Mouse (Mus musculus): ENCODE results near the gene Aff3. TPM values are rescaled to one million over a fixed set of nuclear protein-coding genes. Genes with fewer than 3 reads are reported as not detected.

Aff3 gene
- polyA plus RNA-seq, 1 experiment from 2014 or later = 0.38 TPM

DNA sequence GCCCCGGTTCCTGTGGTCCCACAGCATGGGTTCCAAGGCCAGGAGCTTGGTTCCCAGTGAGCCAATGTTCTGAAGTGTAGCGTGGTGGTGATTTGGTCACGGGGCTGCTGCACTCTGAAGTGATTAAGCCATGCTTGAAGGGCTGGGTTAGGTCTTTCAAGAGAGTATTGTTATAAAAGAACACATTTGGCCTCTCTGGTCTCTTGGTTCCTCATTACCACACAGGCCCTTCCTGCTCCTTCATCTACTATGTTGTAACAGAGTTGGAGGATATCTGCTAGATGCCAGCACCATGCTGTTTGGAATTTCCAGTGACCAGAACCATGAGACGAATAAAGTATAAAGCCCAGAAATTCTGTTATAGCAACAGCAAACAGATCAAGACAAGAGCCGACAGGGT is 431.6 kb downstream of the Aff3 start:
- no peaks in the 10 kb centered on the region for H3K9me3 ChIP-seq (replicated peaks; ENCODE audit: control insufficient read depth, low read length)
- no peak for ATAC-seq (ENCODE audit: low read depth)
- no peak overlapping the region for H3K4me3 ChIP-seq (ENCODE audit: low read depth, low read length)
- H3K4me2 ChIP-seq (ENCODE audit: low read depth, low read length) = no peak overlapping the region
- no peaks in the 10 kb centered on the region for H3K4me1 ChIP-seq (ENCODE audit: control insufficient read depth, low read depth, low read length)
- no peaks in the 10 kb centered on the region for H3K36me3 ChIP-seq (ENCODE audit: control insufficient read depth, insufficient read depth)
- H3K27me3 ChIP-seq (ENCODE audit: control insufficient read depth, insufficient read depth, low read depth, low read length) = no peaks in the 10 kb centered on the region
- no peak overlapping the region for H3K9ac ChIP-seq (ENCODE audit: low read depth, low read length)
- WGBS (ENCODE audit: insufficient replicate concordance) = 63% methylated on average over 5 of the region's 5 CpGs
- no peak overlapping the region for H3K27ac ChIP-seq (ENCODE audit: low read length)

DNA sequence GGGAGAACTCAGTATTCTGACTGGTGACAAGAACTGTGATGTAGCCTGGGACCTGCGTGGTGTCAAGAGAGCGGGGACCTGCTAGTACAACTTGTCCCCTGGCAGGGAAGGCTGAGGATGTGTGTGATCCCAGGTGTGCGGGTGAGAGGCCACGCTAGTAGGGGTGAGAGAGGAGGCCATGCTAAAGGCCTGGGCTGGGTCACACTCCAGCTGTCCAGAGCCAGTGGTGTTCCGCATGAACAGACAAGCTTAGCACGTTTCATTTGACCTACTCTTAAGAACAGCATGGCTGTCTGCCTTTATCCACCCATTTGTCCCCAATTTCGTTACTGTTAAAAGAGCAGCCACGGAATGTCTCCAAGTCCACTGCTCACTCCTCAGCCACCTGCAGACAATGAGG is 434.7 kb downstream of the Aff3 start:
- ATAC-seq (ENCODE audit: low read depth) = no peak
- H3K4me1 ChIP-seq (ENCODE audit: control insufficient read depth, low read depth, low read length) = no peaks in the 10 kb centered on the region
- H3K4me2 ChIP-seq (ENCODE audit: low read depth, low read length) = no peak overlapping the region
- no peak overlapping the region for H3K27ac ChIP-seq (ENCODE audit: low read length)
- no peak overlapping the region for H3K4me3 ChIP-seq (ENCODE audit: low read depth, low read length)
- H3K27me3 ChIP-seq (ENCODE audit: control insufficient read depth, insufficient read depth, low read depth, low read length) = no peaks in the 10 kb centered on the region
- 60% methylated on average over 8 of the region's 8 CpGs for WGBS (ENCODE audit: insufficient replicate concordance)
- peaks cover 3% of the 10 kb centered on the region; the same call in 1 of the 2 replicates for H3K9me3 ChIP-seq (replicated peaks; ENCODE audit: control insufficient read depth, low read length)
- no peak overlapping the region for H3K9ac ChIP-seq (ENCODE audit: low read depth, low read length)
- no peaks in the 10 kb centered on the region for H3K36me3 ChIP-seq (ENCODE audit: control insufficient read depth, insufficient read depth)

- H3K4me1 ChIP-seq (ENCODE audit: control insufficient read depth, low read depth, low read length) = no peaks in the 10 kb centered on the region
- H3K9me3 ChIP-seq (replicated peaks; ENCODE audit: control insufficient read depth, low read length) = peaks cover 4% of the 10 kb centered on the region; the same call in 1 of the 2 replicates
- no peak overlapping the region for H3K4me3 ChIP-seq (ENCODE audit: low read depth, low read length)
- no peaks in the 10 kb centered on the region for H3K27me3 ChIP-seq (ENCODE audit: control insufficient read depth, insufficient read depth, low read depth, low read length)
- WGBS (ENCODE audit: insufficient replicate concordance) = 68% methylated on average over 4 of the region's 4 CpGs
- H3K9ac ChIP-seq (ENCODE audit: low read depth, low read length) = no peak overlapping the region
- H3K4me2 ChIP-seq (ENCODE audit: low read depth, low read length) = no peak overlapping the region
- H3K27ac ChIP-seq (ENCODE audit: low read length) = no peak overlapping the region
- H3K36me3 ChIP-seq (ENCODE audit: control insufficient read depth, insufficient read depth) = no peaks in the 10 kb centered on the region
- ATAC-seq (ENCODE audit: low read depth) = no peak
Measured at GRCm38 (mm10) chr1:38228806-38229205, 435.9 kb downstream of the Aff3 start.

DNA sequence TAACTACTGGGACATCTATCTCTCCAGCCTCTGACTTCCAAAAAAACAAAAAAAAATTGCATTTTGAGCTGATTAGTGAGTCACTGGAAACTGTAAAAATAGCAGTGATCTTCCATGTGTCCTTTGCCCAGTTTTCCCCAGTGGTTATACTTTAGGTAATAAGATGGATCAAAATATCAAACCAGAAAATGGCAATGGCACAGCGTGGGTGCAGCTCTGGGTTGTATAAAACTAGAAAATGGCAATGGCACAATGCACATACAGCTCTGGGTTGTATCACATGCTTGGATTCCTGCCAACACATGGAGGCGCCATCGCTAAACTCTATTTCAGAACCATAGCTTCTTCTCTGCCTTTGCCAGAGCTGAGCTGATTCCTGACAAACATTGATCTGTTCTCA is 439.6 kb downstream of the Aff3 start:
- H3K27ac ChIP-seq (ENCODE audit: low read length) = no peak overlapping the region
- no peak for ATAC-seq (ENCODE audit: low read depth)
- WGBS (ENCODE audit: insufficient replicate concordance) = 74% methylated on average over 3 of the region's 3 CpGs
- H3K4me2 ChIP-seq (ENCODE audit: low read depth, low read length) = no peak overlapping the region
- no peak overlapping the region for H3K4me3 ChIP-seq (ENCODE audit: low read depth, low read length)
- peaks cover 4% of the 10 kb centered on the region; the same call in 1 of the 2 replicates for H3K9me3 ChIP-seq (replicated peaks; ENCODE audit: control insufficient read depth, low read length)
- H3K36me3 ChIP-seq (ENCODE audit: control insufficient read depth, insufficient read depth) = no peaks in the 10 kb centered on the region
- H3K27me3 ChIP-seq (ENCODE audit: control insufficient read depth, insufficient read depth, low read depth, low read length) = no peaks in the 10 kb centered on the region
- no peaks in the 10 kb centered on the region for H3K4me1 ChIP-seq (ENCODE audit: control insufficient read depth, low read depth, low read length)
- no peak overlapping the region for H3K9ac ChIP-seq (ENCODE audit: low read depth, low read length)

- Histone ChIP-seq H3K36me3 (ENCODE audit: control insufficient read depth, insufficient read depth) (no peaks in the 10 kb centered on the region), H3K9me3 (replicated peaks; ENCODE audit: control insufficient read depth, low read length) (peaks cover 4% of the 10 kb centered on the region; the same call in 1 of the 2 replicates), H3K27me3 (ENCODE audit: control insufficient read depth, insufficient read depth, low read depth, low read length) (no peaks in the 10 kb centered on the region), H3K4me2 (ENCODE audit: low read depth, low read length) (no peak overlapping the region), H3K4me1 (ENCODE audit: control insufficient read depth, low read depth, low read length) (no peaks in the 10 kb centered on the region), H3K4me3 (ENCODE audit: low read depth, low read length) (no peak overlapping the region), H3K9ac (ENCODE audit: low read depth, low read length) (no peak overlapping the region), H3K27ac (ENCODE audit: low read length) (no peak overlapping the region)
- 68% methylated on average over 1 of the region's 1 CpGs for WGBS (ENCODE audit: insufficient replicate concordance)
- ATAC-seq (ENCODE audit: low read depth) = no peak
Measured at GRCm38 (mm10) chr1:38222160-38222559, 442.6 kb downstream of the Aff3 start.

- 65% methylated on average over 8 of the region's 8 CpGs for WGBS (ENCODE audit: insufficient replicate concordance)
- no peak overlapping the region for H3K9ac ChIP-seq (ENCODE audit: low read depth, low read length)
- peaks cover 4% of the 10 kb centered on the region; the same call in 1 of the 2 replicates for H3K9me3 ChIP-seq (replicated peaks; ENCODE audit: control insufficient read depth, low read length)
- no peak for ATAC-seq (ENCODE audit: low read depth)
- no peaks in the 10 kb centered on the region for H3K27me3 ChIP-seq (ENCODE audit: control insufficient read depth, insufficient read depth, low read depth, low read length)
- H3K4me1 ChIP-seq (ENCODE audit: control insufficient read depth, low read depth, low read length) = no peaks in the 10 kb centered on the region
- no peak overlapping the region for H3K4me2 ChIP-seq (ENCODE audit: low read depth, low read length)
- no peaks in the 10 kb centered on the region for H3K36me3 ChIP-seq (ENCODE audit: control insufficient read depth, insufficient read depth)
- H3K27ac ChIP-seq (ENCODE audit: low read length) = no peak overlapping the region
- H3K4me3 ChIP-seq (ENCODE audit: low read depth, low read length) = no peak overlapping the region
Measured at GRCm38 (mm10) chr1:38221431-38221830, 443.3 kb downstream of the Aff3 start.

DNA sequence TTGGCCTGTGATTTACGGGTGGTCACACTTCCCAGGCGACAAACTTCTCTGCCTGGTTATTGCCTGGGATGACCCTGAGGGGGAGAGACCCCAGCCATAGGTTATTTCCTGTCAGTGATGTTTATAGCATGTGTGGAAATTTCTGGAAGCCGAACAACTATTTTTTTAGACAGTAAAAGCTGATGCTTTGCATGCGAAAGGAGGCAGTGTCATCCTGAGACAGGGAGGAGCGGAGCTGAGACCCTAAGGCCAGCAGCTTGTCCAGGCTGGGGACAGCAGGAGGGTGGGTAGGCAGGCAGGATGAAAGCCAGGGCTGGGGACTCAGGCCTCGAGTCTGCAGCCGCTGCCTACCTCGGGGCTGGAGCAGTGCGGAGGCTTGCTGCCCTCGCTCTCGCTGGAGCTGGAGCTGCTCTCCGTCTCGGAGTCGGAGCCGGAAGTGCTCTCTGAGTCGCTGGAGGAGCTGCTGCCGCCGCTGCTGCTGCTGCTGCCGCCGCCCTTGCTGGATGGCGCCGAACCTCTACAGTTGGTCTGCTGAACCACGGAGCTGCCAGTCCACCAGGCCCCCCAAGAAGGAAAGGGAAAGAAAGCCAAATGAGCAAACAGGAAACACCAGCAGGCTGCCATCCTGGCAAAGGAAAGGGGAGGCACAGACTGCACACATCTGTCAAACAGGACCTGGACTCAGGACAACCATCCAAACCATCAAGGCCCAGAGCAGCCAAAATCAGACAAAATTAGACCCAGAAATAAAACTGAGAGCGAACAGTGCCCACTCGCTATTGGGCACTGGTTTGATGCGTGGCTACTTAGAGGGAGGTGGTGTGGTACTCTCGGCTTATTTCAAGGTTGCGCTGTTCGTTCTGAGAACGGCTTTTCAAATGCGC is 446.6 kb downstream of the Aff3 start:
- ATAC-seq (ENCODE audit: low read depth) = no peak
- WGBS (ENCODE audit: insufficient replicate concordance) = 50% methylated on average over 31 of the region's 31 CpGs

DNA sequence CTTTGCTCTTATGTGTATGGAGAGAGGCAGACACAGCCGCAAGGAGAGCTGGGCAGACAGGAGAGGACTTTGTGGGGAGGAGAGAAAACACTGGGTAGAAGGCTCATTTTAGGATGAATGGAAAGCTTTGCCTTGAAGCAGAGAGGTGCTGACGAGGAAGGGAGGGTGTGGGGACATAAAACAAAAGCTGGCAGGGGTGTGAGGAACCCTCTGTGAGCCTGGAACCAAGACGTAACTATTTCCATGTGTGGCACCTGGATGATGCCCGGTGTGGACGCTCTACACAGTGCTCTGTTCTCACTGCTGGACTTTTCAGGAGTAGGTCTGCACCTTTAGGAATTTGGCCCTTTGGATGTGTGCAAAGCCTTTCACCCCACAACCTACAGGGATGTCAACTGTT is 447.7 kb downstream of the Aff3 start:
- 70% methylated on average over 5 of the region's 5 CpGs for WGBS (ENCODE audit: insufficient replicate concordance)
- H3K9ac ChIP-seq (ENCODE audit: low read depth, low read length) = no peak overlapping the region
- H3K9me3 ChIP-seq (replicated peaks; ENCODE audit: control insufficient read depth, low read length) = no peaks in the 10 kb centered on the region
- no peaks in the 10 kb centered on the region for H3K4me1 ChIP-seq (ENCODE audit: control insufficient read depth, low read depth, low read length)
- no peak overlapping the region for H3K4me2 ChIP-seq (ENCODE audit: low read depth, low read length)
- no peak overlapping the region for H3K27ac ChIP-seq (ENCODE audit: low read length)
- H3K4me3 ChIP-seq (ENCODE audit: low read depth, low read length) = no peak overlapping the region
- no peaks in the 10 kb centered on the region for H3K36me3 ChIP-seq (ENCODE audit: control insufficient read depth, insufficient read depth)
- H3K27me3 ChIP-seq (ENCODE audit: control insufficient read depth, insufficient read depth, low read depth, low read length) = no peaks in the 10 kb centered on the region
- ATAC-seq (ENCODE audit: low read depth) = no peak

More for the DNA sequence above, 446.6 kb downstream of the Aff3 start:
- H3K27ac ChIP-seq (ENCODE audit: low read length) = no peak overlapping the region
- peak overlapping the region; percentile 4; the same call in 1 of the 2 replicates for H3K4me2 ChIP-seq (ENCODE audit: low read depth, low read length)
- no peaks in the 10 kb centered on the region for H3K4me1 ChIP-seq (ENCODE audit: control insufficient read depth, low read depth, low read length)
- no peaks in the 10 kb centered on the region for H3K27me3 ChIP-seq (ENCODE audit: control insufficient read depth, insufficient read depth, low read depth, low read length)
- H3K36me3 ChIP-seq (ENCODE audit: control insufficient read depth, insufficient read depth) = no peaks in the 10 kb centered on the region
- no peak overlapping the region for H3K9ac ChIP-seq (ENCODE audit: low read depth, low read length)
- H3K9me3 ChIP-seq (replicated peaks; ENCODE audit: control insufficient read depth, low read length) = no peaks in the 10 kb centered on the region
- no peak overlapping the region for H3K4me3 ChIP-seq (ENCODE audit: low read depth, low read length)

DNA sequence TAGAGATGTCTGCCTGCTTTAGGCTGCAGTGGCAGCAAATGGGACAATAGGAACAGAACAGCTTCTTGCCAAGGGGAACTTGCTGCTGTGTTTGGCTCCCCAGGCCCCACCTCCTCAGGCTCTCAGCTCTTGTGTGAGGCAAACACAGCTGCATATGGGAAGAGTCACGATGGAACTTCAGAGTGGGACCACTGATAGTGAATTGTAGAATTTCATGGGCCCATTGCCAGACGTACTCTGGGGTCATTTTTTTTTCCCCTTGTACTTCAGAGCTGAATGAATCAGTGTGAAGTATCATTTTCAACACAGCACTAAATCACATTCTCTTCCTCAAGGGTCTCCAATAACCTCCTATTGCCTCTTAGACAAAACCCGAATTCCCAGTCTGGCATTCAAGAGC is 451.4 kb downstream of the Aff3 start:
- Histone ChIP-seq H3K9ac (ENCODE audit: low read depth, low read length) (no peak overlapping the region), H3K9me3 (replicated peaks; ENCODE audit: control insufficient read depth, low read length) (no peaks in the 10 kb centered on the region), H3K4me3 (ENCODE audit: low read depth, low read length) (no peak overlapping the region), H3K27me3 (ENCODE audit: control insufficient read depth, insufficient read depth, low read depth, low read length) (no peaks in the 10 kb centered on the region), H3K27ac (ENCODE audit: low read length) (no peak overlapping the region), H3K4me2 (ENCODE audit: low read depth, low read length) (no peak overlapping the region), H3K36me3 (ENCODE audit: control insufficient read depth, insufficient read depth) (no peaks in the 10 kb centered on the region), H3K4me1 (ENCODE audit: control insufficient read depth, low read depth, low read length) (no peaks in the 10 kb centered on the region)
- 33% methylated on average over 3 of the region's 3 CpGs for WGBS (ENCODE audit: insufficient replicate concordance)
- no peak for ATAC-seq (ENCODE audit: low read depth)
